Mouse (Mus musculus) MEL (cell line): Measurements from ENCODE around the gene Fbxl22. TPM values are rescaled to one million over a fixed set of nuclear protein-coding genes. Genes with fewer than 3 reads are reported as not detected.

ENCODE experiments used
- DNase-seq: peaks from one replicate; pipeline ENCODE4 v3.0.0; 2011; ENCODE audit warnings: low read depth, low spot score
- H3K27ac ChIP-seq: 2 replicates; pipeline ENCODE4 v1.5.1; 2012; ENCODE audit warnings: low read depth, mild to moderate bottlenecking, control low read depth, low read length, moderate library complexity; ENCODE audit not compliant: control insufficient read depth
- H3K27me3 ChIP-seq, 2 experiments: fragments of 150-350 bp in 1 of 2; sonication (generic) in 1 of 2; 2 replicates each; pipeline ENCODE4 v1.6.1; 2012; ENCODE audit warnings: low read length in 2 of 2, mild to moderate bottlenecking in 2 of 2, improper control_type of control experiment in 1 of 2, moderate library complexity in 1 of 2; ENCODE audit not compliant: insufficient read depth in 2 of 2, control insufficient read depth in 1 of 2
- H3K36me3 ChIP-seq, 2 experiments: 2 replicates each; pipeline ENCODE4 v1.6.1; 2012 to 2014; ENCODE audit warnings: low read length in 2 of 2, improper control_type of control experiment in 1 of 2, inconsistent platforms in 1 of 2, mild to moderate bottlenecking in 1 of 2; ENCODE audit not compliant: insufficient read depth in 2 of 2, control insufficient read depth in 1 of 2
- H3K4me1 ChIP-seq, 2 experiments: fragments of 150-350 bp in 1 of 2; sonication (generic) in 1 of 2; 2 replicates each; pipeline ENCODE4 v1.6.1; 2012; ENCODE audit warnings: low read length in 2 of 2, improper control_type of control experiment in 1 of 2, mild to moderate bottlenecking in 1 of 2; ENCODE audit not compliant: insufficient read depth in 2 of 2, control insufficient read depth in 1 of 2
- H3K4me3 ChIP-seq, 2 experiments: fragments of 150-350 bp in 1 of 2; sonication (generic) in 1 of 2; 2 replicates each; pipeline ENCODE4 v1.5.1; 2012; ENCODE audit warnings: low read depth in 2 of 2, low read length in 2 of 2, mild to moderate bottlenecking in 2 of 2, moderate library complexity in 2 of 2, control low read depth in 1 of 2, improper control_type of control experiment in 1 of 2; ENCODE audit not compliant: control insufficient read depth in 1 of 2, insufficient read depth in 1 of 2
- H3K79me2 ChIP-seq: 2 replicates; pipeline ENCODE4 v1.6.1; 2012; ENCODE audit warnings: mild to moderate bottlenecking, low read length, moderate library complexity; ENCODE audit not compliant: control insufficient read depth, poor library complexity, insufficient read depth
- H3K9ac ChIP-seq: 2 replicates; pipeline ENCODE4 v1.6.1; 2012; ENCODE audit warnings: low read depth, mild to moderate bottlenecking, control low read depth, low read length, moderate library complexity; ENCODE audit not compliant: control insufficient read depth, poor library complexity, severe bottlenecking
- H3K9me3 ChIP-seq: fragments of 150-350 bp; sonication (generic); replicated peaks from 2 replicates; pipeline ENCODE4 v1.6.1; 2012; ENCODE audit warnings: mild to moderate bottlenecking, low read length, improper control_type of control experiment, moderate library complexity; ENCODE audit not compliant: insufficient read depth
- BHLHE40 ChIP-seq: IDR thresholded peaks from 2 replicates; pipeline ENCODE4 v1.6.1; 2012; ENCODE audit warnings: low read depth, mild to moderate bottlenecking, inconsistent platforms, low read length, improper control_type of control experiment, borderline replicate concordance
- CHD1 ChIP-seq: IDR thresholded peaks from 2 replicates; pipeline ENCODE4 v1.6.1; 2012; ENCODE audit warnings: low read depth, mild to moderate bottlenecking, inconsistent platforms, low read length, improper control_type of control experiment
- CHD2 ChIP-seq: IDR thresholded peaks from 2 replicates; pipeline ENCODE4 v1.6.1; 2011; ENCODE audit warnings: low read length, improper control_type of control experiment
- ELF1 ChIP-seq: IDR thresholded peaks from 2 replicates; pipeline ENCODE4 v1.6.1; 2014; ENCODE audit warnings: low read depth, mild to moderate bottlenecking, inconsistent platforms, low read length, improper control_type of control experiment, moderate library complexity
- ETS1 ChIP-seq: IDR thresholded peaks from 2 replicates; pipeline ENCODE4 v1.6.1; 2012; ENCODE audit warnings: low read depth, mild to moderate bottlenecking, inconsistent platforms, low read length, improper control_type of control experiment, moderate library complexity
- GABPA ChIP-seq: IDR thresholded peaks from 2 replicates; pipeline ENCODE4 v1.6.1; 2012; ENCODE audit warnings: low read depth, mild to moderate bottlenecking, inconsistent platforms, low read length, improper control_type of control experiment, moderate library complexity
- HCFC1 ChIP-seq: IDR thresholded peaks from 2 replicates; pipeline ENCODE4 v1.6.1; 2012; ENCODE audit warnings: low read depth, mild to moderate bottlenecking, inconsistent platforms, low read length, improper control_type of control experiment, moderate library complexity
- MAX ChIP-seq: IDR thresholded peaks from 2 replicates; pipeline ENCODE4 v1.6.1; 2011; ENCODE audit warnings: low read length, improper control_type of control experiment
- MAZ ChIP-seq: IDR thresholded peaks from 2 replicates; pipeline ENCODE4 v1.6.1; 2012; ENCODE audit warnings: low read depth, mild to moderate bottlenecking, inconsistent platforms, low read length, improper control_type of control experiment
- MEF2A ChIP-seq: IDR thresholded peaks from 2 replicates; pipeline ENCODE4 v1.6.1; 2014; ENCODE audit warnings: low read depth, mild to moderate bottlenecking, inconsistent platforms, low read length, improper control_type of control experiment; ENCODE audit not compliant: poor library complexity, insufficient replicate concordance, severe bottlenecking; ENCODE audit errors: extremely low read depth
- MXI1 ChIP-seq: IDR thresholded peaks from 2 replicates; pipeline ENCODE4 v1.6.1; 2011; ENCODE audit warnings: mild to moderate bottlenecking, low read depth, low read length, improper control_type of control experiment
- MYB ChIP-seq: IDR thresholded peaks from 2 replicates; pipeline ENCODE4 v1.6.1; 2011; ENCODE audit warnings: mild to moderate bottlenecking, low read depth, low read length, improper control_type of control experiment
- NELFE ChIP-seq: IDR thresholded peaks from 2 replicates; pipeline ENCODE4 v1.6.1; 2011; ENCODE audit warnings: low read depth, low read length, improper control_type of control experiment
- POLR2A ChIP-seq, 2 experiments: IDR thresholded peaks; 2 replicates each; pipeline ENCODE4 v1.6.1; 2011 to 2012; ENCODE audit warnings: low read length in 2 of 2, mild to moderate bottlenecking in 2 of 2, control low read depth in 1 of 2, improper control_type of control experiment in 1 of 2, low read depth in 1 of 2, moderate library complexity in 1 of 2; ENCODE audit not compliant: control insufficient read depth in 1 of 2, insufficient read depth in 1 of 2, poor library complexity in 1 of 2
- POLR2AphosphoS5 ChIP-seq: IDR thresholded peaks from 2 replicates; pipeline ENCODE4 v1.6.1; 2012; ENCODE audit warnings: low read depth, borderline replicate concordance, mild to moderate bottlenecking, inconsistent platforms, low read length, moderate library complexity, mixed read lengths
- RCOR1 ChIP-seq: IDR thresholded peaks from 2 replicates; pipeline ENCODE4 v1.6.1; 2012; ENCODE audit warnings: low read depth, mild to moderate bottlenecking, inconsistent platforms, low read length, improper control_type of control experiment
- SIN3A ChIP-seq: IDR thresholded peaks from 2 replicates; pipeline ENCODE4 v1.6.1; 2012; ENCODE audit warnings: low read length, improper control_type of control experiment, inconsistent platforms
- SMC3 ChIP-seq: IDR thresholded peaks from 2 replicates; pipeline ENCODE4 v1.6.1; 2011; ENCODE audit warnings: low read depth, low read length, improper control_type of control experiment
- TBP ChIP-seq: IDR thresholded peaks from 2 replicates; pipeline ENCODE4 v1.8.0; 2011; ENCODE audit warnings: low read depth, low read length, improper control_type of control experiment
- TCF12 ChIP-seq: IDR thresholded peaks from 2 replicates; pipeline ENCODE4 v1.6.1; 2014; ENCODE audit warnings: low read depth, mild to moderate bottlenecking, inconsistent platforms, low read length, improper control_type of control experiment, moderate library complexity
- UBTF ChIP-seq: IDR thresholded peaks from 2 replicates; pipeline ENCODE4 v1.6.1; 2012; ENCODE audit warnings: low read depth, mild to moderate bottlenecking, inconsistent platforms, low read length, improper control_type of control experiment, moderate library complexity, borderline replicate concordance; ENCODE audit not compliant: insufficient read depth
- USF1 ChIP-seq: IDR thresholded peaks from 2 replicates; pipeline ENCODE4 v1.6.1; 2014; ENCODE audit warnings: low read depth, mild to moderate bottlenecking, inconsistent platforms, low read length, improper control_type of control experiment, moderate library complexity
- ZKSCAN1 ChIP-seq: IDR thresholded peaks from 2 replicates; pipeline ENCODE4 v1.6.1; 2012; ENCODE audit warnings: low read depth, mild to moderate bottlenecking, inconsistent platforms, low read length, improper control_type of control experiment, moderate library complexity
- ZNF384 ChIP-seq: IDR thresholded peaks from 2 replicates; pipeline ENCODE4 v1.6.1; 2012; ENCODE audit warnings: low read depth, mild to moderate bottlenecking, inconsistent platforms, low read length, improper control_type of control experiment
- polyA plus RNA-seq, 2 experiments: library from polyadenylated mRNA; stranded (reverse) in 1 of 2; unstranded in 1 of 2; fragments of >175 nt in 1 of 2; fragments of >200 nt in 1 of 2; gene quantifications; 2 replicates each; pipeline versions ENCODE4 v1.2.1 to v1.2.4; 2012; ENCODE audit warnings: low replicate concordance in 2 of 2, low read depth in 1 of 2; ENCODE audit not compliant: insufficient read length in 2 of 2, insufficient read depth in 1 of 2, missing spikeins in 1 of 2
- total RNA-seq: library from RNA; depleted of rRNA; stranded (reverse); fragments of 300-350 nt; gene quantifications from 2 replicates; pipeline ENCODE4 v1.2.3, GENCODE M21; 2012

Gene Fbxl22
- total and polyA plus RNA-seq, 3 experiments, result 0.35 to 0.47 TPM; not detected in 1

- H3K27me3 ChIP-seq, result no peaks in the 10 kb centered on the region
- H3K4me3 ChIP-seq, result no peak overlapping the region
- DNase-seq, result no peak
- peaks cover 4% of the 10 kb centered on the region; the same call in 1 of the 2 replicates for H3K79me2 ChIP-seq
- peaks cover 0 to 7% of the 10 kb centered on the region in 2 experiments; a peak in 2 of 4 replicates for H3K36me3 ChIP-seq
- H3K27ac ChIP-seq, result no peak overlapping the region
- H3K9ac ChIP-seq, result no peak overlapping the region
- TF ChIP-seq POLR2AphosphoS5 (no peak), BHLHE40 (no peak), TCF12 (no peak), ELF1 (no peak), CHD1 (no peak), TBP (no peak), ZNF384 (no peak), GABPA (no peak), SIN3A (no peak), MXI1 (no peak), ETS1 (no peak), NELFE (no peak), POLR2A (IDR thresholded peaks at IDR 0.05; ENCODE audit: control insufficient read depth in 1 of 2, insufficient read depth in 1 of 2, low read depth in 1 of 2, low read length in 2 of 2, poor library complexity in 1 of 2) (no peak), MAX (no peak), SMC3 (no peak), MAZ (no peak), MYB (no peak), ZKSCAN1 (no peak), HCFC1 (no peak)
- peaks cover 0 to 7% of the 10 kb centered on the region in 2 experiments; a peak in 2 of 4 replicates for H3K4me1 ChIP-seq
- no peaks in the 10 kb centered on the region for H3K9me3 ChIP-seq
Observed at GRCm38 (mm10) chr9:66515115-66515514, 722 bp upstream of the Fbxl22 start.

DNA sequence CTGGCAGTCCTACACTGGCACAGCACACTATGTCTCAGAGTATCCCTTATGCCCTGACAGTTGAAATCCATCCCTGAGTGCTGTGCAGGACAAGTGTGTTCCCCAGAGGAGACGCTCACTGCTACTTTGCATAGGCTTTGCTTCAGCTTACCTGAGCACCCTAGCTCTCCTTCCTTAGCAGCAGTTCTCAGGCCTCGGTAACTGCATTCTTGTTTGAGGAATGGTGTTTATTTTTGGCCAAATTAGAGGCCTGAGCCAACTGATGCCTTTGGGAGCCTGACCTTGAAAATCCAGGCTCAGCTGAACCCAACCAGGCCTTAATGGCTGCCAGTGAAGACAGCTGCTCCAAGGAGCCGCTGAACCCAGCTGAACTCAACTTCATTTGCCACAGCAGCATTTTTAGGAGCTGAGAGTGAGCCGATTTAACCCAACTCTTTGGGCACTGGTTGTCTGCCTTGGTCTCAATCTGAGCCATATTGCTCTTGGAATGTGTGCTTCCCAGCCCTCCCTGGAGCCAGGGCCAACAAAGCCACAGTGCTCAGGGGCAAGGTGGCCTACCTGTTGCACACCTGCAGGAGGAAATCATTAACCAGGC lies 635 bp downstream of the Fbxl22 start:
- peaks cover 4% of the 10 kb centered on the region; the same call in 1 of the 2 replicates for H3K79me2 ChIP-seq
- no peak for DNase-seq
- no peaks in the 10 kb centered on the region for H3K27me3 ChIP-seq
- H3K36me3 ChIP-seq, result peaks cover 0 to 7% of the 10 kb centered on the region in 2 experiments; a peak in 2 of 4 replicates
- peaks cover 0 to 7% of the 10 kb centered on the region in 2 experiments; a peak in 2 of 4 replicates for H3K4me1 ChIP-seq
- no peak overlapping the region for H3K4me3 ChIP-seq
- no peaks in the 10 kb centered on the region for H3K9me3 ChIP-seq
- H3K27ac ChIP-seq, result no peak overlapping the region
- no peak overlapping the region for H3K9ac ChIP-seq
- TF ChIP-seq ETS1 (no peak), CHD2 (no peak), MYB (no peak), POLR2AphosphoS5 (no peak), UBTF (no peak), SMC3 (no peak), TBP (no peak), RCOR1 (no peak), ELF1 (no peak), MEF2A (no peak), TCF12 (no peak), USF1 (no peak), GABPA (no peak), ZNF384 (no peak)
